Mouse (Mus musculus): ENCODE data around the gene Tspan7. TPM values are rescaled to one million over a fixed set of nuclear protein-coding genes. Genes with fewer than 3 reads are reported as not detected.

The Tspan7 gene
- polyA plus RNA-seq, 1 experiment from 2014 or later, result 492 TPM

DNA sequence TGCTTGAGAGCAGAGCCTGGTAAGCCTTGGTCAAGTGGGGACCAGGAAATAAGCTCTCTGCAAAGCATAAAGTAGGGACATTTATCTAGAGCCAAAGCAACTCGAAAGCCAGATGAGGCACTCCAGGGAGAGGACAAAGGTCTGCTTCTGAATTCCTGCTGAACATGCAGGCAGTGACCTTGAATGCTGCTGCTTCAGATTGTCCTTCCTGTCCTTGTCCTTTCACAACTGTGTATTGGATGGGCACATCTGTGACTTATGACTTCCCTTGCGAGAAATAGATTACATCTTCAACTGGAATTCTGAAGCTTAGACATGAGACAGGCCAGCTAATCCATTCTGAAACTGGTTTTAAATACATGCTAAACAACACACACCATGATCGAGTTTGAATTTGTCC lies 71.9 kb downstream of the Tspan7 start:
- no peaks in the 10 kb centered on the region for H3K36me3 ChIP-seq
- H3K27me3 ChIP-seq (replicated peaks), result no peaks in the 10 kb centered on the region
- H3K4me3 ChIP-seq (replicated peaks), result no peak overlapping the region
- no peak overlapping the region for H3K9ac ChIP-seq (replicated peaks)
- WGBS, result 79% methylated on average over 3 of the region's 3 CpGs
- H3K9me3 ChIP-seq (replicated peaks), result no peaks in the 10 kb centered on the region
- no peak overlapping the region for H3K4me2 ChIP-seq
- ATAC-seq (ENCODE audit: low FRiP score), result no peak
- H3K27ac ChIP-seq (replicated peaks), result no peak overlapping the region
- H3K4me1 ChIP-seq, result no peaks in the 10 kb centered on the region

DNA sequence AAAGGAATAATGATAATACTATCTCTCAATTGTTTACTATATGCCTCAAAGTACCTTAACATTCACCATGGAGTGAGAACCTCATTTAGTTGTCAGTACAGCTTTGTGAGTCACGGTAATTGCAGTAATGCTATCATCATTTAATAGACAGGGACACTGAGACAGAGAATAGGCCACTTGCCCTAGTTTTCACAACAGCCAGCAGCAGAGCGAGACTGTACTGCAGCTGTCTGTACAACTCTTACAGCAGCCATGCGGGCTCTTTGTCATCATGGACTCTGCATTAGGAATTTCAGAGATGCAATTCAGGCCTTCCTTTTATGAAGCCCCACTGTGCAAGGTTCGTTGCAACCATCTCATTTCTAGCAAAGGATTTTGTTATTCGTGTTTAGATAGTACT lies 72.6 kb downstream of the Tspan7 start:
- H3K4me3 ChIP-seq (replicated peaks), result no peak overlapping the region
- no peaks in the 10 kb centered on the region for H3K4me1 ChIP-seq
- no peak for ATAC-seq (ENCODE audit: low FRiP score)
- no peak overlapping the region for H3K9ac ChIP-seq (replicated peaks)
- H3K27me3 ChIP-seq (replicated peaks), result no peaks in the 10 kb centered on the region
- 64% methylated on average over 5 of the region's 5 CpGs for WGBS
- no peaks in the 10 kb centered on the region for H3K36me3 ChIP-seq
- H3K27ac ChIP-seq (replicated peaks), result no peak overlapping the region
- no peak overlapping the region for H3K4me2 ChIP-seq
- H3K9me3 ChIP-seq (replicated peaks), result no peaks in the 10 kb centered on the region

DNA sequence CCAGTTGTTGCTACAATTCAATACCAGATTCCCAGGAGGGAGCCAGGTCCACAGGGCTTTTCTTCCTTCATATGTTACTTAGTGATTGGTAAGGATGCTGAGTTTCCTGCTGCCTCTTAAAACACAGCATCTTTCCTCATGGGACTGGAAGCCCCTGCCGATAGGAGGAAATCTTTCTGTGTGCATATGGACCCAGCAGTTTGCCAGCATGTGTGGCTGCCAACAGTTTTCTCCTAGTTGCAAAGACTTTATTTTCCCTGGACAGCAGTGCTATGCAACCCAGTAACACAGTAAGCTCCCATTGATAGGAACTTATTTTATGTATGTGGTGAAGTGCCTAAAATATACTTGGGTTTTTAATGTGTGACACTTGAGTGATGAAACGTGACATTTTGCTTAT lies 73.7 kb downstream of the Tspan7 start:
- Histone ChIP-seq H3K9ac (replicated peaks) (no peak overlapping the region), H3K36me3 (no peaks in the 10 kb centered on the region), H3K27ac (replicated peaks) (no peak overlapping the region), H3K27me3 (replicated peaks) (no peaks in the 10 kb centered on the region), H3K4me3 (replicated peaks) (no peak overlapping the region), H3K9me3 (replicated peaks) (no peaks in the 10 kb centered on the region), H3K4me2 (no peak overlapping the region), H3K4me1 (no peaks in the 10 kb centered on the region)
- 62% methylated on average over 2 of the region's 2 CpGs for WGBS
- ATAC-seq (ENCODE audit: low FRiP score), result no peak

DNA sequence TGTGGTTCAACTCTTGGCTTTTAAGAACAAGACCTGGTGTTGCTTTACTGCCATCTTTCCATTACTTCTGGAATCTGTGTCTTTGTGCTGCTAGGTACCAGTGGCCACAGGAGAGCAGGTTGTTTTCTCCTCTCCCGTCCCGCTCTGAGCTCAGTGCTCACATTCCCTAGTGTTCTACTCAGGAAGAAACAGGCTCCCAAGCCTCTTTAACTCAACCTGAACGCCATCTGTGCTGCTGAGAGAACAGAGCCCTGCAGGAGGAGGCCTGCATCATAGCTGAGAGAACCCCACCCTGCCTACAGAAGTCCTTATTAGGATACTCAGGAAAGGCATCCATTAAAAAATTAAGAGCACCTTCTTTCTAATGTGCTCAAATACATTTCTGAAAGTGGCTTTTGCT lies 80.9 kb downstream of the Tspan7 start:
- Histone ChIP-seq H3K9me3 (replicated peaks) (no peaks in the 10 kb centered on the region), H3K27ac (replicated peaks) (no peak overlapping the region), H3K9ac (replicated peaks) (no peak overlapping the region), H3K27me3 (replicated peaks) (no peaks in the 10 kb centered on the region), H3K36me3 (no peaks in the 10 kb centered on the region), H3K4me1 (no peaks in the 10 kb centered on the region), H3K4me3 (replicated peaks) (no peak overlapping the region), H3K4me2 (no peak overlapping the region)
- WGBS, result 64% methylated on average over 3 of the region's 3 CpGs
- ATAC-seq (ENCODE audit: low FRiP score), result no peak

DNA sequence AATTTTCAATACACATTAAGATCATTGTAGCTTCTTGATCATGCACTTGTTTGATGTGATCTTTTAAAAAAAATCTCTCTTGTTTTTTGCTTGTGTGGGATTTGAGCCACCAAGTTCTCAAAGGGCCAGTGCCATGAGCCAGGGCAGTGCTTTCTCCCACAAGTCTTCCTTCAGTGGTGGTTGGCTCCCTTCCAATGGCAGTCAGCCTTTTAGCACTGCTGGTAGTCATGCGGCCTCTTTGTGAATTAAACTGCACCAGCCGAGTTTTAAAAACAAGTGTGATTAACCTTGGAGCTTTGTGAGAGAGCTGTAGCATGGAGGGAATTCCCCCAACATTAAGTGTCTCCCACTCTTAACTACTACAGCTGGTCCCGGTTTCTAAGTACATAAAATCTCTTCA lies 89.6 kb downstream of the Tspan7 start:
- H3K27me3 ChIP-seq (replicated peaks), result no peaks in the 10 kb centered on the region
- H3K9ac ChIP-seq (replicated peaks), result no peak overlapping the region
- peak overlapping the region; percentile 41; the same call in 1 of the 2 replicates for H3K27ac ChIP-seq (replicated peaks)
- no peak; the same call in 1 of the 2 replicates for ATAC-seq (ENCODE audit: low FRiP score)
- no peaks in the 10 kb centered on the region for H3K36me3 ChIP-seq
- no peaks in the 10 kb centered on the region for H3K9me3 ChIP-seq (replicated peaks)
- 44% methylated on average over 3 of the region's 3 CpGs for WGBS
- no peak overlapping the region for H3K4me2 ChIP-seq
- H3K4me1 ChIP-seq, result peaks cover 5% of the 10 kb centered on the region; the same call in 1 of the 2 replicates
- no peak overlapping the region for H3K4me3 ChIP-seq (replicated peaks)

DNA sequence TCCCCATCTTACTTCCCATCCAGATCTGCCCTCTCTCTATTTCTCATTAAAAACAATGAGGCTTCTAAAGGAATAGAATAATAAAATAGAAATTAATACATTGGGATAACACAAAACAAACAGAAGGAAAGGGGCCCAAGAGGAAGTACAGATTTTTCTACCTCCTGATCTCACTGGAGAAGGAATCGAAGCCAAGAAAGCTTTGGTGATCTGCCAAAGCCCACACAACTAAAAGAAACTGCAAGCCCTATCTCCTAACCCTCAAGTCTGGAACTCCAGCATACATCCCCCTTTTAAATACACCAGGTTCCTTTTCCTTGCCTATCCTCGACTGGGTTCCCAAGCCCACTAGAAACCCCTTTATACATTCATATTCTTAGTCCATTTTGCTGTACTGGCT lies 90.4 kb downstream of the Tspan7 start:
- no peak overlapping the region for H3K4me3 ChIP-seq (replicated peaks)
- no peaks in the 10 kb centered on the region for H3K27me3 ChIP-seq (replicated peaks)
- H3K9ac ChIP-seq (replicated peaks), result no peak overlapping the region
- H3K27ac ChIP-seq (replicated peaks), result no peak overlapping the region
- peaks cover 5% of the 10 kb centered on the region; the same call in 1 of the 2 replicates for H3K4me1 ChIP-seq
- no peak for ATAC-seq (ENCODE audit: low FRiP score)
- H3K9me3 ChIP-seq (replicated peaks), result no peaks in the 10 kb centered on the region
- H3K36me3 ChIP-seq, result no peaks in the 10 kb centered on the region
- H3K4me2 ChIP-seq, result no peak overlapping the region
- 73% methylated on average over 2 of the region's 2 CpGs for WGBS

DNA sequence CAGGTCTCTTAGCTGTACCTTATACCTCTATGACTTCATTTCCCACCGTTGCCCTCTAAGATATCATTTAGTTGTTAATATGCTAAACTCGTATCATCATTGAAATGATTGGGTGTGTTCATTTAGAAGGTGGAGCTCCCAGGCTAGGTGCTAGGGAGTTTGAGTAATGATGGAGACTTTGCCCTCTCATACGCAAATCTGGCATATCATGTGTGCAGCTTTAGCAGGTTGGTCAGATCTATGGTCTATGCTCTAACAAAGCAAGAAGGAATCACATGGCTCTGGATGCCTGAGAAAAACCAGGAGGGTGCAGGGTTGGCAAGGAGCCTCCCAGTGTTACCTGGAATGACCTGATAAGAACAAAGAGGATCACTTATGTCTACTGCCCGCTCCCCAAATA lies 91.4 kb downstream of the Tspan7 start:
- no peaks in the 10 kb centered on the region for H3K36me3 ChIP-seq
- peaks cover 5% of the 10 kb centered on the region; the same call in 1 of the 2 replicates for H3K4me1 ChIP-seq
- H3K4me3 ChIP-seq (replicated peaks), result no peak overlapping the region
- no peaks in the 10 kb centered on the region for H3K9me3 ChIP-seq (replicated peaks)
- no peak overlapping the region for H3K9ac ChIP-seq (replicated peaks)
- no peak overlapping the region for H3K4me2 ChIP-seq
- ATAC-seq (ENCODE audit: low FRiP score), result no peak
- no peak overlapping the region for H3K27ac ChIP-seq (replicated peaks)
- no peaks in the 10 kb centered on the region for H3K27me3 ChIP-seq (replicated peaks)
- WGBS, result 87% methylated on average over 4 of the region's 4 CpGs

DNA sequence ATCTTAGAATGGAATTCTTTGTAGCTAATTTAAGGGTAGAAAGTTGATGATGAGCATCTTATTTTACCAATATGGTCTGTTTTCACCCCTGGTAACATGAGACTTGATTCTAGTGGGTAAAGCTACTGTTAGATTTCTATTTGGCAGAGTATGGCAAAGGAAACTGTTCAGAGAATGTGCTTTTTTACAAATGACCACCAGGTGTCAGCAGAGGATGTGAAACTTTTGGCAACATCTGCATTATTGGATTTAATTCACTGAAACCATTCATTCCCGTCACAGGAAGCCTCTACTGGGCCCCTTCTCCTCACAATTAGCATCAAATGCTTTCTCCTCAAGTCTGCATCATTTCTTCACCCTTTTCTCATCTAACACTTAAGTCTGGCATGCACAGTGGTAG lies 92.4 kb downstream of the Tspan7 start:
- Histone ChIP-seq H3K27ac (replicated peaks) (no peak overlapping the region), H3K4me1 (peaks cover 5% of the 10 kb centered on the region; the same call in 1 of the 2 replicates), H3K9me3 (replicated peaks) (no peaks in the 10 kb centered on the region), H3K4me2 (no peak overlapping the region), H3K27me3 (replicated peaks) (no peaks in the 10 kb centered on the region), H3K4me3 (replicated peaks) (no peak overlapping the region), H3K9ac (replicated peaks) (no peak overlapping the region), H3K36me3 (no peaks in the 10 kb centered on the region)
- WGBS, result 19% methylated on average over 1 of the region's 1 CpGs
- ATAC-seq (ENCODE audit: low FRiP score), result no peak

DNA sequence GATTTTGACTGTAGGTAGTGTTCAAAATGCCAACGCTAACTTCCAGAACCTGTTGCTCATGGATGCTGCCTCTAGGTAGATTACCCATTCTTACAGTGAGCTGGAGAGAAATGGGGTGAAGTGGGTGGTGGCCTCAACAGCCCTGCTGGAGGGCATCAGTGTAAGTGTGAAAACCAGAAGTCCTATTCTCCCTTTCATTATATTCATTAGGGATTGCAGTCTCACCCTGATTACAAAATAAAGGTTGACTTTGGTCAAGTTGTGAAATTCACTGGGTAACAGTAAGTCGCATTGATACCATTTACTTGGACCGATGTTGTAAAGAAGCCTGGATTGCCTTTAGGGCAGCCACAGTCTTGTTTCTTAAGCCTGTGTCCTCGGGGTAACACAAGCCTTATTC lies 97.8 kb downstream of the Tspan7 start:
- H3K4me1 ChIP-seq, result no peaks in the 10 kb centered on the region
- H3K9ac ChIP-seq (replicated peaks), result no peak overlapping the region
- WGBS, result 90% methylated on average over 4 of the region's 4 CpGs
- no peaks in the 10 kb centered on the region for H3K9me3 ChIP-seq (replicated peaks)
- no peak overlapping the region for H3K27ac ChIP-seq (replicated peaks)
- H3K36me3 ChIP-seq, result no peaks in the 10 kb centered on the region
- H3K4me3 ChIP-seq (replicated peaks), result no peak overlapping the region
- ATAC-seq (ENCODE audit: low FRiP score), result no peak
- no peak overlapping the region for H3K4me2 ChIP-seq
- no peaks in the 10 kb centered on the region for H3K27me3 ChIP-seq (replicated peaks)

DNA sequence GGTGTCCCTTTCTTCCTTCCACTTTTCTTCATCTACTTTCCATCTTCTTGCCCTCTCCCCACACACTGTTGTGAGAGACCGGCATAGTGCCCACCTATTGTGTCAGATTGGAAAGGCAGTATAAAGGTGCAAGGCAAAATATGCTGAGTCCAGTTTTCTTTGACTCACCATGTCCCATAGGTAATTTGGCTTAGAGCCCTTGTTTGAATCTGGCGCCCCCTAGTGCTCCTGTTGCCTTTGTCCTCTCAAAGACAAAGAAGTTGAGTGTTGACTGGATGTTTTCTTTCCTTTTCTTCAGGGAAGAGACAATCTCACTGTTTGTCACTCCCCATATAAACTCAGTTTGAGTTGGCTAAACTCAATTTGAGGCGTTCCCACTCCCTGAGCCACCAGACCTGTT lies 107.3 kb downstream of the Tspan7 start:
- H3K9ac ChIP-seq (replicated peaks), result no peak overlapping the region
- no peaks in the 10 kb centered on the region for H3K4me1 ChIP-seq
- no peak overlapping the region for H3K27ac ChIP-seq (replicated peaks)
- no peak overlapping the region for H3K4me2 ChIP-seq
- H3K9me3 ChIP-seq (replicated peaks), result no peaks in the 10 kb centered on the region
- no peaks in the 10 kb centered on the region for H3K36me3 ChIP-seq
- H3K27me3 ChIP-seq (replicated peaks), result no peaks in the 10 kb centered on the region
- H3K4me3 ChIP-seq (replicated peaks), result no peak overlapping the region
- 66% methylated on average over 3 of the region's 3 CpGs for WGBS
- ATAC-seq (ENCODE audit: low FRiP score), result no peak

DNA sequence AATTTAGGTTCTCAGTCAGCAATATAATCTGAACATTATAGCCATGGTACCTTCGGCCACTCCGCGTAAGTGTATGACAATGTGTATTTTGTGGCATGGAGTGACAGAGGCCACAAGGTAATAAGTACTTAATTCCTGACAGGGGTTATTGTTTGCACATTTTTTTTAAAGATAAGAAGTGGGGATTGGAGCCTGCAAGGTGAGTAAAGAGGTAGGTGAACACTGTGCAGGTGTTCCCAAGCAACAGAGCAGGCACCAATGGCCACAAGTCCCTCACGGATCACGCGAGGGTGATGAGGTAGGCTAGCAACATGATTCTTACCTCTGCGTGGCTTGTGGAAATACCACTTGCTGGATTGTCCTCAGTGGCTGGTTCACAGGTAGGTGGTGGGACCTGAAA lies 108.6 kb downstream of the Tspan7 start:
- Histone ChIP-seq H3K27ac (replicated peaks) (no peak overlapping the region), H3K9me3 (replicated peaks) (no peaks in the 10 kb centered on the region), H3K4me2 (no peak overlapping the region), H3K4me1 (no peaks in the 10 kb centered on the region), H3K4me3 (replicated peaks) (no peak overlapping the region), H3K9ac (replicated peaks) (no peak overlapping the region), H3K27me3 (replicated peaks) (no peaks in the 10 kb centered on the region), H3K36me3 (no peaks in the 10 kb centered on the region)
- ATAC-seq (ENCODE audit: low FRiP score), result no peak
- WGBS, result 100% methylated on average over 7 of the region's 7 CpGs

DNA sequence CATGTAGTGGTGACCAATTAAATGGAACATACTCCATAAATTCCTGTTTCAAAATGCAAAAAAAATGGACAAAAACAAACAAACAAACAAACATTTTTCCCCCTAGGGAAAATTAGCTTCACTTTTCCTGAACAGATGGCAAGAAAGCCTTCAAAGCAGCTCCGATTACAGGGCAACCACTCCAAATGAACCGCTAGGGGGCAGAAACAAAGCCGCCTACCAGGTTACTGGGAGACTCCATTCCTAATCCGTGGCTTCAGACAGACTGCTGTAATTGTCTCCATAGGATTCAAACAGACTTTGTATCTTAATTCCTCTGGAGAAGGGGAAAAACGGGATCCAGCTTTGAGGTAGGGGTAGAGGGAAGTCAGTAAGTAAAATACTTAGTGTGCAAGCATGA lies 132.2 kb downstream of the Tspan7 start:
- no peaks in the 10 kb centered on the region for H3K4me1 ChIP-seq
- H3K4me3 ChIP-seq (replicated peaks), result no peak overlapping the region
- WGBS, result 20% methylated on average over 5 of the region's 5 CpGs
- no peak overlapping the region for H3K4me2 ChIP-seq
- H3K27me3 ChIP-seq (replicated peaks), result no peaks in the 10 kb centered on the region
- H3K27ac ChIP-seq (replicated peaks), result no peak overlapping the region
- no peaks in the 10 kb centered on the region for H3K36me3 ChIP-seq
- ATAC-seq (ENCODE audit: low FRiP score), result no peak
- no peaks in the 10 kb centered on the region for H3K9me3 ChIP-seq (replicated peaks)
- no peak overlapping the region for H3K9ac ChIP-seq (replicated peaks)

DNA sequence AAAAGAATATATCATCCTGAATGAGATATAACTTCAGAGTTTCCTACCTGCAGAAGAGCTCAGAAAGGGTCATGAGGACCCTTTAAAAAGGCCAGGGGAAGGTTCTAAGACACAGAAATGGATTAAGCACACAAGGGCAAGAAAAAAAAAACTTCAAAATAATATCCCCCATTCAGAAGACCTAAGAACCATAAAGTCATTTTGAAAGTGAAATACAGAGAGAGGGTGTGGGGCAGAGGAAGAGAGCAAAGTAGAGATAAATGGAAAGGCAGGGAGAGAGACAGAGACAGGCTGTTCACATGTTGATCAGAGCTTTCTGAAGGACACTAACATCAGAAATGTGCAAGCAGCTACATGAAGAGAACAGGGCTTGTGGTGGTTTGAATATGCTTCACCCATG lies 156.1 kb downstream of the Tspan7 start:
- Histone ChIP-seq H3K27me3 (replicated peaks) (no peaks in the 10 kb centered on the region), H3K9ac (replicated peaks) (no peak overlapping the region), H3K4me2 (no peak overlapping the region), H3K4me3 (replicated peaks) (no peak overlapping the region), H3K36me3 (no peaks in the 10 kb centered on the region), H3K27ac (replicated peaks) (no peak overlapping the region), H3K9me3 (replicated peaks) (no peaks in the 10 kb centered on the region), H3K4me1 (no peaks in the 10 kb centered on the region)
- no peak for ATAC-seq (ENCODE audit: low FRiP score)
